Mouse (Mus musculus): Measurements from ENCODE around the gene H2-M10.1. TPM values are rescaled to one million over a fixed set of nuclear protein-coding genes. Genes with fewer than 3 reads are reported as not detected.

H2-M10.1 gene
- not detected for total RNA-seq (2023)

GRCm38 (mm10) chr17:36326055-36326454 is at the start of gene H2-M10.1:
H2-M10.1 (minus strand) TSS chr17:36326155.

GRCm38 (mm10) chr17:36368317-36368716 is 42.4 kb upstream of the H2-M10.1 start, which contains the start of gene H2-M10.3:
H2-M10.3 (minus strand) TSS chr17:36368417.

GRCm38 (mm10) chr17:36286390-36286789 is 39.6 kb downstream of the H2-M10.1 start, which contains the start of gene H2-M10.2:
H2-M10.2 (minus strand) TSS chr17:36286490.

Other genes starting within 250 kb of the H2-M10.1 start
- gene Gm19684, start 204.5 kb downstream of the H2-M10.1 start, total RNA-seq (2023) = 9.5 TPM
- gene Gm7030, start 196.7 kb downstream of the H2-M10.1 start, total RNA-seq (2023) = 17.0 TPM
- 0.83 TPM for gene Gm8909, start 157.6 kb downstream of the H2-M10.1 start, total RNA-seq (2023)
- gene H2-T3, start 135.9 kb downstream of the H2-M10.1 start, total RNA-seq (2023) = 3.4 TPM
- 63.3 TPM for gene Rpp21, start 68.1 kb downstream of the H2-M10.1 start, total RNA-seq (2023)
- gene Trim39, start 53.9 kb downstream of the H2-M10.1 start, total RNA-seq (2023) = 79.2 TPM
- gene H2-M10.2, start 39.7 kb downstream of the H2-M10.1 start, total RNA-seq (2023) = not detected
- gene H2-M10.3, start 42.3 kb upstream of the H2-M10.1 start, total RNA-seq (2023) = not detected
- not detected for gene H2-M10.4, start 136.2 kb upstream of the H2-M10.1 start, total RNA-seq (2023)
- gene H2-M11, start 220.9 kb upstream of the H2-M10.1 start, total RNA-seq (2023) = not detected

Measured in CD8-positive naive resting alpha-beta T cell, adult 57 days (primary cell).